Mouse (Mus musculus) ES-E14 (cell line): Measurements from ENCODE around the gene Akt1.

Source experiments
- CHD2 ChIP-seq: IDR thresholded peaks from 2 replicates; pipeline ENCODE4 v1.6.1; 2014; ENCODE audit warnings: mild to moderate bottlenecking, low read depth, low read length, inconsistent platforms
- ZC3H11A ChIP-seq: IDR thresholded peaks from 2 replicates; pipeline ENCODE4 v1.6.1; 2012; ENCODE audit warnings: low read depth, mild to moderate bottlenecking, inconsistent platforms, low read length, borderline replicate concordance

DNA sequence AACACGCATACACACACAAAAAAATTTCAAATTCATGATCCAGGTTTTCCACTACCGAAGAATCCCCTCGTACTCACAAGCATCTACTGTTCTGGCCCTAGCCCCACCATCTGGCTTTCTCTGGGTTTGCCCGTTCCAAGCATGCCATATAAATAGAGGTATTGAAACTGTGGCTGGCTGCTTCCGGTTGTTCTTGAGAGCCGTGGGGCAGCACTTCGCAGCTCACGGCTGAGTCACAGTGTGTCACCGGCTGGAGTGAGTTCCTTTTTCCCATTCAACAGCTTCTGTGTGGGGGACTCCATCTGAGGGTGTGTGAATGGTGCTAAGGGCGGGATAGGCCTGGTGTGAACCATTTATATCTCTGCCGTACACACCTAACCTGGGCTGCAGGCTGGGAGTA lies 57.5 kb downstream of the Akt1 start:
- no peak for TF ChIP-seq ZC3H11A
- no peak for TF ChIP-seq CHD2
